Mouse (Mus musculus) CH12.LX (cell line): ENCODE measurements around the gene Klhl29.

ENCODE experiments used
- BHLHE40 ChIP-seq: IDR thresholded peaks from 2 replicates; pipeline ENCODE4 v1.6.1; 2011; ENCODE audit warnings: mild to moderate bottlenecking, low read depth, low read length, improper control_type of control experiment
- CHD1 ChIP-seq: IDR thresholded peaks from 2 replicates; pipeline ENCODE4 v1.6.1; 2012; ENCODE audit warnings: low read depth, low read length, improper control_type of control experiment, inconsistent platforms
- CHD2 ChIP-seq: IDR thresholded peaks from 2 replicates; pipeline ENCODE4 v1.6.1; 2011; ENCODE audit warnings: low read length, improper control_type of control experiment
- CTCF ChIP-seq, 2 experiments: IDR thresholded peaks in 1 of 2; conservative IDR thresholded peaks in 1 of 2; 2 replicates each; pipeline ENCODE4 v1.5.1; 2011 to 2012; ENCODE audit warnings: low read depth in 2 of 2, low read length in 2 of 2, improper control_type of control experiment in 1 of 2, inconsistent platforms in 1 of 2, mild to moderate bottlenecking in 1 of 2, moderate library complexity in 1 of 2
- E2F4 ChIP-seq: IDR thresholded peaks from 2 replicates; pipeline ENCODE4 v1.6.1; 2011; ENCODE audit warnings: low read depth, low read length, improper control_type of control experiment; ENCODE audit not compliant: insufficient replicate concordance
- EP300 ChIP-seq: IDR thresholded peaks from 2 replicates; pipeline ENCODE4 v1.6.1; 2011; ENCODE audit warnings: low read length, improper control_type of control experiment
- HCFC1 ChIP-seq: IDR thresholded peaks from 2 replicates; pipeline ENCODE4 v1.6.1; 2012; ENCODE audit warnings: low read depth, mild to moderate bottlenecking, inconsistent platforms, low read length, improper control_type of control experiment
- MAFK ChIP-seq: IDR thresholded peaks from 2 replicates; pipeline ENCODE4 v1.6.1; 2011; ENCODE audit warnings: low read length, improper control_type of control experiment; ENCODE audit not compliant: insufficient replicate concordance
- MEF2A ChIP-seq: IDR thresholded peaks from 2 replicates; pipeline ENCODE4 v1.6.1; 2014; ENCODE audit warnings: low read depth, mild to moderate bottlenecking, inconsistent platforms, low read length, improper control_type of control experiment, borderline replicate concordance
- POLR2A ChIP-seq: IDR thresholded peaks from 2 replicates; pipeline ENCODE4 v1.6.1; 2011; ENCODE audit warnings: low read depth, mild to moderate bottlenecking, improper control_type of control experiment, low read length
- RAD21 ChIP-seq: IDR thresholded peaks from 2 replicates; pipeline ENCODE4 v1.6.1; 2011; ENCODE audit warnings: low read depth, mild to moderate bottlenecking, low read length, improper control_type of control experiment, moderate library complexity
- USF1 ChIP-seq: IDR thresholded peaks from 2 replicates; pipeline ENCODE4 v1.6.1; 2014; ENCODE audit warnings: low read depth, mild to moderate bottlenecking, inconsistent platforms, low read length, improper control_type of control experiment
- ZC3H11A ChIP-seq: IDR thresholded peaks from 2 replicates; pipeline ENCODE4 v1.6.1; 2012; ENCODE audit warnings: low read depth, mild to moderate bottlenecking, inconsistent platforms, low read length, improper control_type of control experiment

- TF ChIP-seq RAD21 (no peak), MEF2A (no peak), POLR2A (no peak), CHD2 (no peak), CTCF (conservative IDR thresholded peaks at IDR 0.05 in 1 of 2, IDR thresholded peaks at IDR 0.05 in 1 of 2; ENCODE audit: low read depth in 2 of 2, low read length in 2 of 2) (no peak), BHLHE40 (no peak), MAFK (no peak), E2F4 (no peak), USF1 (no peak), ZC3H11A (no peak), CHD1 (no peak), EP300 (no peak), HCFC1 (no peak)
Measured at GRCm38 (mm10) chr12:5387112-5387511, 11.6 kb upstream of the Klhl29 start.
